Mouse (Mus musculus): Measurements from ENCODE around the gene Trub2.

DNA sequence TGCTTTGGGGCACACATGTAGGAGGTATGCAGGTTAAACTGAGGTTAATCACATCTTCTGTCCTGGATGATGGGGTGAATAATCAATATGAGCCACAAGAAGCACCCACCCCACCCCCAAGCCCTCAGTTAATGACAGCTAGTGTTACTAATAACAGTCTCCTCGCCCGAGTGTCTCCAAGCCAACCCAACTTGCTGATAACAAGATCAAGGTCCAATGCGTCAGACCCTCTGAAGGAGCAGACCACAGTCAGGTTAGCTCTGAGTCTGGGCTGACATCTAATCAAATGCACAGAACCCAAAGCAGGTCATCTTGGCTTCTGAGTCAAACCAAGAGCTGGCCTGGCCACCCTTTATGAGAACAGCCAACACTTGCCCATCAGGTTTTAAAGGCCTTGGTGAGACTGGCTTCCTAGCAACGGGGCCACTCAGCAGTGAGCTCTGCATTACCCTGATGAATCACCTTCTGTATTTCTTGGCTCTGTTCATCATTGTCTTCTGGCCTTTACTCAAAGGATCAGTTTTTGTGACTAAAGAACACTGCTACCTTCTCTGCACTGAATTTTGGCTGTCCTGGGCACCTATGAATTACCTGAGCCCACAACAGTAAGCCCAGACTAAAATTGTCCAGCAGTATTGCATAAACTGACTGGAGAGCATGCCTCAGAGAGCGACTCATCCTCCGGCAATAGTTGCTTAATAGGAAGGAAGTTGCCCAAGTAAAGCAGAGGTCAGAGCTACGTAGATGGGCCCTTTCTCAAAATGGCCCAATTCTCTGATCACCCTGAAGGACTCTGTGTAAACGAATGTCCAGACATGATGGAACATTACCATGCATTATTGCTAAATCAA, 16.5 kb downstream of the Trub2 start:
- TF ChIP-seq GATA1 (IDR thresholded peaks at IDR 0.05; ENCODE audit: low read length), result no peak
- TF ChIP-seq TAL1 (IDR thresholded peaks at IDR 0.05; ENCODE audit: low read length), result no peak
